Mouse (Mus musculus): ENCODE data around the gene Wdr92.
A peak's percentile ranks its signal among the peaks of the same experiment; 100 is the strongest.
"Not testable (repeated sequence)": the region's sequence is repeated elsewhere in the genome, so short reads cannot be mapped to it uniquely, and the experiment has no call there.

The Wdr92 gene

GRCm38 (mm10) chr11:17211258-17212140, 29.6 kb downstream of the Wdr92 start, which contains the start of gene Pno1:
Gene Pno1 (minus strand): TSS chr11:17211568.
- peak; percentile 98 for DNase-seq

GRCm38 (mm10) chr11:17212141-17212495, 30.2 kb downstream of the Wdr92 start:
- DNase-seq: no peak

DNA sequence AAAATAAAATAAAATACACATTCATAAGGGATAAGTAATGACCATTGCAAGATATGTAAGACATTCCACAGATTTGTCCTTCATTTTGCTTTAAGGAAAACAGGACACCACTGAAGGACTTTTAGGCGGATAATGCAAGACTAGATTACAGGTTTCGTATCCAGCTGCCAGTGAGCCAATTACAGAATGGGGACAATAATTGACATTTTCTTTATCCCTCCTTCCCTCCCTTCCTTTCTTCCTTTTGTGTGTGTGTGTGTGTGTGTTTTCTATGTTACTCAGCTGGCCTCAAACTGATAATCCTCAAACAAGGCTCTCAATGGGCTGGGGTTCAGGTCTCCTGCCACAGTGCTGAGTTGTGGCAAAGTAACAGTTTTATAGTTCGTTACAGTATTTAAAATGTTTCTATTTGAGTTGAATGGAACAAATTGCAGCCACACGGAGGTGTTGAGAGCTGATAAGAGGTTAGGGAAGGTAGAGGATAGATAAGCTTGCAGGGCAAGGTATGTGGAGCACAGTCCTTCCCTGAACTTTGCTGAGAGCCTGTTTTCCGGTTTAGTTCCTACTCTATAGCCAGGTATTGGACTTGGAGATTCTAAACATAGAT, 31.1 kb downstream of the Wdr92 start:
- no peak for DNase-seq

GRCm38 (mm10) chr11:17215475-17215874, 33.6 kb downstream of the Wdr92 start:
- DNase-seq: no peak

DNA sequence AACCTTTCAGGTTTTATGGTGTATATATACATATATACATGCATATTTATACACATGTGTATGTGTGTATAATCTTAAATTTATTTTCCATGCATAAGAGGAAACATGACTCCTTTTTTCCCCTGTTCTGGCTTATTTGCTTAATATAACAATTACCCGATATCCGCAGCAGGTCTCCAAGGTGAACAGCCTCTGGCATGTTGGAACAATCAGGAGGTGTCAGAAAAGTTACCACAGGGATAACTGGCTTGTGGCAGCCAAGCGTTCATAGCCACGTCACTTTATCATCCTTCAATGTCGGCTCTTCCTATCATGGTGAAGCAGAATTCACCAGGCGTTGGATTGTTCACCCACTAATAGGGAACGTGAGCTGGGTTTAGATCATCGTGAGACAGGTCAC, 39.2 kb downstream of the Wdr92 start:
- no peak for DNase-seq

DNA sequence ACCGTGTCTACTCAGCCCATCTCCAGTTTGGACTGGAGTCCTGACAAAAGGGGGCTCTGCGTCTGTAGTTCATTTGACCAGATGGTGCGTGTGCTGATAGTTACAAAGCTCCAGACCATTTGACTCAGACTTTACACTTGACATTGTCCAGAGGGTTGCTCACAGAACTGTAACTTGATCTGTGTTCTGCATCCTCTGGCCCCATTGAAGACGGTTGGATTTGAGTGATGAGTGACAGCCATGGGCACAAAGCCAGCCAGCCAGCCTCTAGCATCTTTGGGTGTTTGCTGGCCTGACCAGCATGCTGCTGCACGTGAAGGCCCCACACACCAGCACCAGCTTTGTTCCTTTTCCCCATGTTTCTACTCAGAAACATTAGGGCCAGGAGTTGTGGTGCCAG, 50.9 kb downstream of the Wdr92 start:
- DNase-seq: no peak

DNA sequence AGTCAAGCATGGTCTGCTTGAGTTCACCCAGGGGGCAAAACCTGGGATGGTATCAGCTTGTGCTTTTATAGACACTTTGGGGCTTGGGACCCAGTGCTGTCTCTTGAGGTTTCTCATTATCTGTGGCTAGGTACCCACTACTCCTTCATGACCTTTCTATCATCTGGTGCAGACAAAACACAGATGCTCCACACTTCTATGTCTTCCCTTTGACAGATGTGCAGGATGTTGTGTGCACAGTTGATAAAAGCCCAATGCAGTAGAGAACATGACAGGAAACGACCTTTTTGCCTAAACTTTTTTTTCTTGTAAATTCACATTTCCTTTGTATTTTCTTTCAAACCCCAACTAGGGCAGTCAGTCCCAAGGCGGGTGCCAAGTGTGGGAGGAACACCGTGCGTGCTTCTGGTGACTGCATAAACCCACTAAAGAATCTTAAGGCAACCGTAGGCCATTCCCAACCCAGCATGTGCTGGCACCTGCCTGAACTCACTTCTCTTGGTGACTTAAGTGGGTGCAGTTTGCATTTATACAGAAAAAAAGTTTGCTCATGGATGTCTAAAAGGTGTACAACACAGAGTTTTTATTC, 54.6 kb downstream of the Wdr92 start:
- DNase-seq: no peak

DNA sequence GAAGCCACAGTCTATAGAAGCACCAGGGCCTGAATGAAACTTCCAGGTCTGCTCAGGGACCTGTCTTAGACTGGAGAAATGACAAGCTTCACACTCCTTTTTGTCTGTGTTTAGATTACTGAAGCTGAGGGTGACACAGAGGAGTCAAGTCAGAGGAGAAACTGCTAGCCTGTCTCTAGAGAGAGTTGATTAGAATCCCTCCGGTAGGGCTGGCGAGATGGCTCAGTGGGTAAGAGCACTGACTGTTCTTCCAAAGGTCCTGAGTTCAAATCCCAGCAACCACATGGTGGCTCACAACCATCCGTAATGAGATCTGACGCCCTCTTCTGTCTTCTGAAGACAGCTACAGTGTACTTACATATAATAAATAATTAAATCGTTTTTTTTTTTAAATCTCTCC, 56.7 kb downstream of the Wdr92 start:
- DNase-seq: not testable (repeated sequence)

DNA sequence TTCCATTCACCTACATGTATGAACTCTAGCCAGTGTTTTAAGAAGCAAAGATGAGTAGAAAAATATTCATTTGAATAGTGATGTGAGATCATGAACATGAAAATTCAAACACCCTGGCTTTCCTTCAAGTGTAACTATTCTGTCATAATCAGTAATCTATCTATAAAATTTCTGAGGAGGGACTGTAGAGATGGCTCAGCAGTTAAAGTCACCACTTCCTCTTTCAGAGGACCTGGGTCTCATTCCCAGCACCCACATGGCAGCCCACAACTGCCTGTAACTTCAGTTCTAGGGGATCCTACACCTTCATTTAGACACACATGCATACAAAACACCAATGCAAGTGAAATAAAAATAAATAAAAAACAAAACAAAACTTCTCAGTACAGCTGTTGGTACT, 66.8 kb downstream of the Wdr92 start:
- no peak for DNase-seq

DNA sequence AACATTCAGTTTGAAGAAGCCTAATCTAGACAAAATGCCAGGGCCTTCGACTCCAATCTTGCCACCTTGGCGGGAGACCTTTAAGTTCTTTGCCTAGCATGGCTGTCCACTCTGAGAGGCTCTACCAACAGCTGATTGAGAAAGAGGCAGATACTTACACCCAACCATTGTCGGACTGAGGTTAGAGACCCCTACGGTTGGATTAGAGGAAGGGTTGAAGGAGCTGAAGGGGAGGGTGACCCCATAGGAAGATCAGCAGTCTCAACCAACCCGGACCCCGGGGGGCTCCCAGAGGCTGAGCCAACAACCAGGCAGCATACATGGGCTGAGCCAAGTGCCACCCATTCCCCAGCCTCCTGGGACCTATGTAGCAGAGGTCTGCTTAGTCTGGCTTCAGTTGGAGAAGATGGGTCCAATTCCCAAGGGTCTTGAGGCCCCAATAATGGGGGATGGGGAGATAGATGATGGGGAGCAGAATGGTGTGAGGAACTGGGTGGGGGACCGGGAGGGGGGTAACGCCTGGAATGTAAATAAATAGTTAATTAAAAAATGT, 75.0 kb downstream of the Wdr92 start:
- DNase-seq: no peak

GRCm38 (mm10) chr11:17257443-17257842, 75.5 kb downstream of the Wdr92 start, which contains the start of gene C1d:
Gene C1d (plus strand): TSS chr11:17257579.
- peak; percentile 96 to 98 for DNase-seq

GRCm38 (mm10) chr11:17257861-17258260, 76.0 kb downstream of the Wdr92 start:
- peak; percentile 32 to 62 for DNase-seq

- DNase-seq: no peak
These were observed 85.3 kb downstream of the Wdr92 start for GRCm38 (mm10) chr11:17267176-17267575.

- DNase-seq: no peak
These were observed 86.9 kb downstream of the Wdr92 start for GRCm38 (mm10) chr11:17268801-17269200.

DNA sequence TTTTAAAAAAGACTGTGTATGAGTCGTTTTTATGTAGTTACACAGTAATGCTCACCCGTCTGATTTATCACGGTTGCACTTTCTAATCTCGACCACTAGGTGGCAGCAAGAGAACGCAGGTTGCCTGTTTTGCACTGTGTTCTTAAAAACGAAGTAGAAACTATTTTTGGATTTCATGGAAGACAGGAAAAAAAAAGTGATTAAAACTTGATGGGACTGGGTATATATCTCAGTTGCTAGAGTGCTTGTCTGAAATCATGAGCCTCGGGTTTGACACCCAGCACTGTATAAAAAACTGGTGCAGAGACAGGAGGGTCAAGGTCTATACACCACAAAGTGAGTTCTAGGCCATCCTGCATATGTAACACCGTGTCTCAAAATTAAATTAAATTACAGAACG, 98.1 kb downstream of the Wdr92 start:
- peak; percentile 5 to 54 for DNase-seq
